In the genomic region with DNA sequence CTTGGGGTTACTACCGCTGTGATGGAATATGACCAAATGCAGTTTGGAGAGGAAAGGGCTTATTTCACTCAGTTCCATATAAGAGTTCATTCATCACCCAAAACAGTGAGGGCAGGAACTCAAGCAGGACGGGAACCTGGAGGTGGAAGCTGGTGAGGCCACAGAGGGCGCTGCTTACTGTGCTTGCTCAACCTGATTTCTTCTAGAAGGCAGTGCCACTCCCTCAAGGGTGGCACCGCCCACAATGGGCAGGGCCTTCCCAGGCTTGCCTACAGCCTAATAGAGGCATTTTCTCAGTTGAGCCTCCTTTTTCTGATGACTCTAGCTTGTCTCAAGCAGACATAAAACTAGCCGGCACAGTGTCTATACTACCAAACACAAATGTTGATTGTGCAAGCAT, we compare ENCODE assay signal across 10 mouse cellular contexts. TPM values are rescaled to one million over a fixed set of nuclear protein-coding genes. Genes with fewer than 3 reads are reported as not detected.
DNase-seq lines count a peak whose midpoint lies in the region; ATAC-seq lines count a peak whose summit lies in the region.
"Had no signal": no experiment of that assay in that cellular context is flagged by ENCODE, and none has a peak within 500 bp of the region (broad histone marks: within the 10 kb centered on the region; RNA-seq: fewer than 3 reads in every experiment).

No protein-coding gene starts in this region.

- H3K9ac ChIP-seq in kidney, embryonic 14.5 days (ENCODE audit: low read depth, low read length): no peak overlapping the region
- H3K9ac ChIP-seq in forebrain, embryonic 14.5 days (ENCODE audit: low read length): no peak overlapping the region

- peak overlapping the region; percentile 92 for H3K27ac ChIP-seq in brown adipose tissue, adult 24 weeks (replicated peaks; ENCODE audit: low read depth, low read length)
- no peak overlapping the region for H3K27ac ChIP-seq in kidney, embryonic 14.5 days (ENCODE audit: low read depth, low read length)
- no peak overlapping the region for H3K27ac ChIP-seq in forebrain, embryonic 14.5 days (ENCODE audit: low read depth, low read length)

- intact Hi-C loops in heart, postnatal 25 days (cut with DNase I): no loop called here

- DNase-seq in heart, adult 11 months: peak; percentile 92
- no peak for DNase-seq in heart, postnatal 25 days (ENCODE audit: low spot score)
- DNase-seq in thymus, postnatal 14 days: peak; percentile 54
- no peak for DNase-seq in forebrain, embryonic 14.5 days (ENCODE audit: low spot score)

- H3K4me1 ChIP-seq in brown adipose tissue, adult 24 weeks (ENCODE audit: control insufficient read depth, insufficient read depth, insufficient read length, low read length): peaks cover 13% of the 10 kb centered on the region; the same call in 1 of the 2 replicates
- H3K4me1 ChIP-seq in kidney, embryonic 14.5 days (ENCODE audit: control insufficient read depth, insufficient read depth, low read length): 0 out of 2 replicates have a peak, but pooled peaks cover 6% of the 10 kb centered on the region
- no peaks in the 10 kb centered on the region for H3K4me1 ChIP-seq in forebrain, embryonic 14.5 days (ENCODE audit: control insufficient read depth, insufficient read depth, low read length)

- no peak overlapping the region for H3K4me2 ChIP-seq in kidney, embryonic 14.5 days (replicated peaks; ENCODE audit: low read depth, low read length)
- no peak overlapping the region for H3K4me2 ChIP-seq in forebrain, embryonic 14.5 days (ENCODE audit: low read length)

- H3K9me3 ChIP-seq in kidney, embryonic 14.5 days (ENCODE audit: control insufficient read depth, low read length): no peaks in the 10 kb centered on the region
- H3K9me3 ChIP-seq in forebrain, embryonic 14.5 days (replicated peaks; ENCODE audit: control insufficient read depth, low read length): no peaks in the 10 kb centered on the region

- WGBS in kidney, embryonic 14.5 days: 23% methylated on average over 5 of the region's 5 CpGs
- 28% methylated on average over 5 of the region's 5 CpGs for WGBS in forebrain, embryonic 14.5 days

- ATAC-seq in CD4-positive, CD25-positive, alpha-beta regulatory T cell, adult 4 months: peak; percentile 79
- peak; percentile 24; the same call in 1 of the 2 replicates for ATAC-seq in kidney, embryonic 14.5 days (ENCODE audit: low FRiP score, low TSS enrichment)
- ATAC-seq in megakaryocyte, adult 5-6 weeks (ENCODE audit: poor library complexity, severe bottlenecking): peak; percentile 91
- ATAC-seq in forebrain, embryonic 14.5 days: no peak

- H3K27me3 ChIP-seq in kidney, embryonic 14.5 days (ENCODE audit: control insufficient read depth, insufficient read depth, low read length): no peaks in the 10 kb centered on the region
- H3K27me3 ChIP-seq in forebrain, embryonic 14.5 days (replicated peaks; ENCODE audit: control insufficient read depth, insufficient read depth, low read length): no peaks in the 10 kb centered on the region

- no peak overlapping the region for H3K4me3 ChIP-seq in brown adipose tissue, adult 24 weeks (ENCODE audit: insufficient read depth, low read depth, low read length)
- no peak overlapping the region for H3K4me3 ChIP-seq in kidney, embryonic 14.5 days (ENCODE audit: low read length)
- no peak overlapping the region for H3K4me3 ChIP-seq in forebrain, embryonic 14.5 days (ENCODE audit: low read depth, low read length)

- no peaks in the 10 kb centered on the region for H3K36me3 ChIP-seq in kidney, embryonic 14.5 days (ENCODE audit: control insufficient read depth, insufficient read depth, low read length)
- no peaks in the 10 kb centered on the region for H3K36me3 ChIP-seq in forebrain, embryonic 14.5 days (ENCODE audit: control insufficient read depth, insufficient read depth, low read length)

RNA-seq across cellular contexts. Expression of gene Retn, which starts 9.8 kb away (rescaled TPM):
- total RNA-seq in heart, postnatal 25 days (2021): 1 to 10 TPM in 1 of 2 experiments, under 1 TPM in 1; 0.70 to 3.7 TPM
- polyA plus RNA-seq in CD4-positive, CD25-positive, alpha-beta regulatory T cell, adult 4 months (2017; shearing (Covaris generic)): not detected
- polyA plus RNA-seq in brown adipose tissue, adult 24 weeks (2012; ENCODE audit: insufficient read depth, insufficient read length, missing spikeins): 212 and 269 TPM in 2 replicates
- polyA plus RNA-seq in kidney, embryonic 14.5 days (2014; fragmentation: Nextera tagmentation; extraction: Ambion mirVana): 0.46 and 0.73 TPM in 2 replicates
- 0.22 TPM in 1 of 2 replicates, not detected in the other for total RNA-seq in megakaryocyte, adult 5-6 weeks (2015)
- total RNA-seq in megakaryocyte, adult 5-6 weeks (2017): 0.45 and 0.59 TPM in 2 replicates
- 0.26 and 0.32 TPM in 2 replicates for polyA plus RNA-seq in forebrain, embryonic 14.5 days (2014; fragmentation: Nextera tagmentation; extraction: Ambion mirVana)

RNA-seq across cellular contexts. Expression of gene Stxbp2, which starts 15.0 kb away (rescaled TPM):
- 1 to 10 TPM; 4.5 to 4.8 TPM for total RNA-seq in heart, postnatal 25 days (2021)
- polyA plus RNA-seq in CD4-positive, CD25-positive, alpha-beta regulatory T cell, adult 4 months (2017; shearing (Covaris generic)): 100 to 1,000 TPM; 190 to 257 TPM
- 45.5 and 96.4 TPM in 2 replicates for polyA plus RNA-seq in brown adipose tissue, adult 24 weeks (2012; ENCODE audit: insufficient read depth, insufficient read length, missing spikeins)
- polyA plus RNA-seq in kidney, embryonic 14.5 days (2014; fragmentation: Nextera tagmentation; extraction: Ambion mirVana): 50.7 and 70.8 TPM in 2 replicates
- 160 and 188 TPM in 2 replicates for total RNA-seq in megakaryocyte, adult 5-6 weeks (2015)
- total RNA-seq in megakaryocyte, adult 5-6 weeks (2017): 148 and 205 TPM in 2 replicates
- polyA plus RNA-seq in forebrain, embryonic 14.5 days (2014; fragmentation: Nextera tagmentation; extraction: Ambion mirVana): 32.4 and 40.1 TPM in 2 replicates

RNA-seq across cellular contexts. Expression of gene Mcemp1, which starts 19.8 kb away (rescaled TPM):
- under 1 TPM; 0.22 to 0.34 TPM for total RNA-seq in heart, postnatal 25 days (2021)
- not detected for polyA plus RNA-seq in CD4-positive, CD25-positive, alpha-beta regulatory T cell, adult 4 months (2017; shearing (Covaris generic))
- polyA plus RNA-seq in brown adipose tissue, adult 24 weeks (2012; ENCODE audit: insufficient read depth, insufficient read length, missing spikeins): not detected in 2 replicates
- 0.28 and 0.30 TPM in 2 replicates for polyA plus RNA-seq in kidney, embryonic 14.5 days (2014; fragmentation: Nextera tagmentation; extraction: Ambion mirVana)
- 240 and 256 TPM in 2 replicates for total RNA-seq in megakaryocyte, adult 5-6 weeks (2015)
- 223 and 233 TPM in 2 replicates for total RNA-seq in megakaryocyte, adult 5-6 weeks (2017)
- polyA plus RNA-seq in forebrain, embryonic 14.5 days (2014; fragmentation: Nextera tagmentation; extraction: Ambion mirVana): 0.23 TPM in 1 of 2 replicates, not detected in the other

RNA-seq across cellular contexts. Expression of gene Pcp2, which starts 20.5 kb away (rescaled TPM):
- total RNA-seq in heart, postnatal 25 days (2021): not detected
- not detected for polyA plus RNA-seq in CD4-positive, CD25-positive, alpha-beta regulatory T cell, adult 4 months (2017; shearing (Covaris generic))
- not detected in 2 replicates for polyA plus RNA-seq in brown adipose tissue, adult 24 weeks (2012; ENCODE audit: insufficient read depth, insufficient read length, missing spikeins)
- 0.96 and 1.0 TPM in 2 replicates for polyA plus RNA-seq in kidney, embryonic 14.5 days (2014; fragmentation: Nextera tagmentation; extraction: Ambion mirVana)
- total RNA-seq in megakaryocyte, adult 5-6 weeks (2015): not detected in 2 replicates
- total RNA-seq in megakaryocyte, adult 5-6 weeks (2017): not detected in 2 replicates
- 0.53 and 2.7 TPM in 2 replicates for polyA plus RNA-seq in forebrain, embryonic 14.5 days (2014; fragmentation: Nextera tagmentation; extraction: Ambion mirVana)
- polyA plus RNA-seq: large intestine, adult 2 months; testis, adult 2 months had no signal

RNA-seq across cellular contexts. Expression of gene Pet100, which starts 24.5 kb away (rescaled TPM):
- 10 to 100 TPM; 70.6 to 80.3 TPM for total RNA-seq in heart, postnatal 25 days (2021)
- polyA plus RNA-seq in CD4-positive, CD25-positive, alpha-beta regulatory T cell, adult 4 months (2017; shearing (Covaris generic)): 100 to 1,000 TPM in 1 of 2 experiments, 10 to 100 TPM in 1; 84.8 to 145 TPM
- polyA plus RNA-seq in brown adipose tissue, adult 24 weeks (2012; ENCODE audit: insufficient read depth, insufficient read length, missing spikeins): 387 and 399 TPM in 2 replicates
- 84.5 and 132 TPM in 2 replicates for polyA plus RNA-seq in kidney, embryonic 14.5 days (2014; fragmentation: Nextera tagmentation; extraction: Ambion mirVana)
- 145 and 169 TPM in 2 replicates for total RNA-seq in megakaryocyte, adult 5-6 weeks (2015)
- total RNA-seq in megakaryocyte, adult 5-6 weeks (2017): 244 and 284 TPM in 2 replicates
- 95.7 and 99.8 TPM in 2 replicates for polyA plus RNA-seq in forebrain, embryonic 14.5 days (2014; fragmentation: Nextera tagmentation; extraction: Ambion mirVana)

Comparison
In these comparisons a context has a peak if more than half of its experiments do, and no peak if none do; other contexts are left out.
1. DNase-seq: peak in heart, adult 11 months (single experiment) and thymus, postnatal 14 days (single experiment); none in heart, postnatal 25 days (single experiment) and forebrain, embryonic 14.5 days (single experiment).
2. RNA of gene Retn, which starts 9.8 kb away (polyA plus RNA-seq): 212 to 269 TPM in brown adipose tissue, adult 24 weeks; 0.46 to 0.73 TPM in kidney, embryonic 14.5 days, 0.26 to 0.32 TPM in forebrain, embryonic 14.5 days and not detected in CD4-positive, CD25-positive, alpha-beta regulatory T cell, adult 4 months; every median in the first group is over 100 times any median in the second.